ENCODE assay signal across 11 mouse cellular contexts in genomic region chr15:80680347-80681030, GRCm38 (mm10). TPM values are rescaled to one million over a fixed set of nuclear protein-coding genes. Genes with fewer than 3 reads are reported as not detected.
A peak's percentile ranks its signal among the peaks of the same experiment; 100 is the strongest.
DNase-seq lines count a peak whose midpoint lies in the region; ATAC-seq lines count a peak whose summit lies in the region.
"Had no signal": no experiment of that assay in that cellular context is flagged by ENCODE, and none has a peak within 500 bp of the region (broad histone marks: within the 10 kb centered on the region; RNA-seq: fewer than 3 reads in every experiment).

No protein-coding gene starts in this region.

- no peak overlapping the region for H3K9ac ChIP-seq in heart, embryonic 16.5 days (ENCODE audit: low read length)
- no peak overlapping the region for H3K9ac ChIP-seq in embryonic facial prominence, embryonic 13.5 days
- no peak overlapping the region for H3K9ac ChIP-seq in kidney, embryonic 15.5 days
- H3K9ac ChIP-seq in forebrain, embryonic 16.5 days (replicated peaks; ENCODE audit: low read depth, low read length): no peak overlapping the region

- intact Hi-C loops in heart, postnatal 25 days (cut with DNase I): no loop called here

- DNase-seq in heart, postnatal 25 days (ENCODE audit: low spot score): no peak
- DNase-seq in lung, postnatal 10 days: peak; percentile 40
- DNase-seq in right cerebral cortex, postnatal 25 days: no peak
- DNase-seq in frontal cortex, postnatal 36 days (ENCODE audit: low spot score in 2 of 2): no peak
- DNase-seq: cerebellum, adult 9-10 months had no signal

- peak overlapping the region; percentile 17; the same call in 1 of the 2 replicates for H3K27ac ChIP-seq in heart, embryonic 16.5 days (ENCODE audit: low read length)
- H3K27ac ChIP-seq in embryonic facial prominence, embryonic 13.5 days: 0 out of 2 replicates have a peak overlapping the region, but pooled peaks have one; percentile 57
- H3K27ac ChIP-seq in kidney, embryonic 15.5 days: peak overlapping the region; percentile 49; the same call in 1 of the 2 replicates
- no peak overlapping the region for H3K27ac ChIP-seq in forebrain, embryonic 16.5 days (ENCODE audit: low read length)

- no peak overlapping the region for H3K4me2 ChIP-seq in heart, embryonic 16.5 days (ENCODE audit: low read depth, low read length)
- no peak overlapping the region for H3K4me2 ChIP-seq in embryonic facial prominence, embryonic 13.5 days
- no peak overlapping the region for H3K4me2 ChIP-seq in kidney, embryonic 15.5 days
- H3K4me2 ChIP-seq in forebrain, embryonic 16.5 days (ENCODE audit: low read length): no peak overlapping the region

- ATAC-seq in heart, embryonic 16.5 days (replicated peaks; ENCODE audit: extremely low read depth, insufficient read depth, low FRiP score): peak; percentile 69
- ATAC-seq in embryonic facial prominence, embryonic 13.5 days (ENCODE audit: insufficient number of reproducible peaks, insufficient read depth, low FRiP score, low TSS enrichment, low read depth): no peak
- peak; percentile 55; the same call in 1 of the 2 replicates for ATAC-seq in kidney, embryonic 15.5 days (replicated peaks; ENCODE audit: low FRiP score)
- no peak for ATAC-seq in forebrain, embryonic 16.5 days

- no peaks in the 10 kb centered on the region for H3K36me3 ChIP-seq in heart, embryonic 16.5 days (ENCODE audit: control insufficient read depth, insufficient read depth)
- H3K36me3 ChIP-seq in embryonic facial prominence, embryonic 13.5 days: no peaks in the 10 kb centered on the region
- H3K36me3 ChIP-seq in kidney, embryonic 15.5 days: no peaks in the 10 kb centered on the region
- H3K36me3 ChIP-seq in forebrain, embryonic 16.5 days (ENCODE audit: control insufficient read depth, insufficient read depth): no peaks in the 10 kb centered on the region

- H3K27me3 ChIP-seq in heart, embryonic 16.5 days (ENCODE audit: control insufficient read depth, insufficient read depth, low read length): no peaks in the 10 kb centered on the region; the same call in 1 of the 2 replicates
- H3K27me3 ChIP-seq in embryonic facial prominence, embryonic 13.5 days: peaks cover 7% of the 10 kb centered on the region; the same call in 1 of the 2 replicates
- H3K27me3 ChIP-seq in kidney, embryonic 15.5 days: peaks cover 11% of the 10 kb centered on the region; the same call in 1 of the 2 replicates
- H3K27me3 ChIP-seq in forebrain, embryonic 16.5 days (replicated peaks; ENCODE audit: control insufficient read depth, insufficient read depth, low read length): no peaks in the 10 kb centered on the region

- H3K9me3 ChIP-seq in heart, embryonic 16.5 days (replicated peaks; ENCODE audit: control insufficient read depth, low read length): no peaks in the 10 kb centered on the region
- no peaks in the 10 kb centered on the region for H3K9me3 ChIP-seq in embryonic facial prominence, embryonic 13.5 days
- no peaks in the 10 kb centered on the region for H3K9me3 ChIP-seq in kidney, embryonic 15.5 days (replicated peaks)
- no peaks in the 10 kb centered on the region for H3K9me3 ChIP-seq in forebrain, embryonic 16.5 days (ENCODE audit: control insufficient read depth, low read length)

- WGBS in heart, embryonic 16.5 days: 29% methylated on average over 7 of the region's 7 CpGs
- WGBS in embryonic facial prominence, embryonic 13.5 days: 46% methylated on average over 7 of the region's 7 CpGs
- 29% methylated on average over 7 of the region's 7 CpGs for WGBS in kidney, embryonic 15.5 days
- 56% methylated on average over 7 of the region's 7 CpGs for WGBS in forebrain, embryonic 16.5 days

- no peak overlapping the region for H3K4me3 ChIP-seq in heart, embryonic 16.5 days (ENCODE audit: low read length)
- H3K4me3 ChIP-seq in embryonic facial prominence, embryonic 13.5 days: no peak overlapping the region
- no peak overlapping the region for H3K4me3 ChIP-seq in kidney, embryonic 15.5 days (replicated peaks)
- H3K4me3 ChIP-seq in forebrain, embryonic 16.5 days (replicated peaks; ENCODE audit: low read length): no peak overlapping the region

- peaks cover 37% of the 10 kb centered on the region for H3K4me1 ChIP-seq in heart, embryonic 16.5 days (ENCODE audit: control insufficient read depth, insufficient read depth, low read length)
- peaks cover 38% of the 10 kb centered on the region for H3K4me1 ChIP-seq in embryonic facial prominence, embryonic 13.5 days
- peaks cover 51% of the 10 kb centered on the region for H3K4me1 ChIP-seq in kidney, embryonic 15.5 days
- H3K4me1 ChIP-seq in forebrain, embryonic 16.5 days (replicated peaks; ENCODE audit: control insufficient read depth, insufficient read depth, low read length): peaks cover 24% of the 10 kb centered on the region

RNA-seq across cellular contexts. Expression of gene Fam83f, which starts 8.8 kb away (rescaled TPM):
- polyA plus RNA-seq in heart, embryonic 16.5 days (2015; fragmentation: Nextera tagmentation; extraction: Ambion mirVana): 0.60 and 0.81 TPM in 2 replicates
- total RNA-seq in heart, postnatal 25 days (2021): under 1 TPM in 1 of 2 experiments, not detected in 1; 0.08 TPM
- 3.6 and 4.0 TPM in 2 replicates for polyA plus RNA-seq in embryonic facial prominence, embryonic 13.5 days (2015; fragmentation: Nextera tagmentation; extraction: Ambion mirVana)
- polyA plus RNA-seq in kidney, embryonic 15.5 days (2015; fragmentation: Nextera tagmentation; extraction: Ambion mirVana): 3.8 and 4.1 TPM in 2 replicates
- 0.12 TPM in 1 of 2 replicates, not detected in the other for polyA plus RNA-seq in forebrain, embryonic 16.5 days (2015; fragmentation: Nextera tagmentation; extraction: Ambion mirVana)
- polyA plus RNA-seq: activated CD4-positive, CD25-positive, alpha-beta regulatory T cell, adult 4 months; inflammation-experienced regulatory T-cells, adult 6 months had no signal

RNA-seq across cellular contexts. Expression of gene Tnrc6b, which starts 30.6 kb away (rescaled TPM):
- 21.2 and 25.6 TPM in 2 replicates for polyA plus RNA-seq in heart, embryonic 16.5 days (2015; fragmentation: Nextera tagmentation; extraction: Ambion mirVana)
- 10 to 100 TPM; 48.4 to 53.0 TPM for total RNA-seq in heart, postnatal 25 days (2021)
- 30.4 and 35.6 TPM in 2 replicates for polyA plus RNA-seq in embryonic facial prominence, embryonic 13.5 days (2015; fragmentation: Nextera tagmentation; extraction: Ambion mirVana)
- polyA plus RNA-seq in kidney, embryonic 15.5 days (2015; fragmentation: Nextera tagmentation; extraction: Ambion mirVana): 29.0 and 33.5 TPM in 2 replicates
- polyA plus RNA-seq in forebrain, embryonic 16.5 days (2015; fragmentation: Nextera tagmentation; extraction: Ambion mirVana): 30.2 and 41.6 TPM in 2 replicates

Comparison
In these comparisons a context has a peak if more than half of its experiments do, and no peak if none do; other contexts are left out.
1. ATAC-seq: peak in heart, embryonic 16.5 days (single experiment) and kidney, embryonic 15.5 days (single experiment); none in embryonic facial prominence, embryonic 13.5 days (single experiment) and forebrain, embryonic 16.5 days (single experiment).